Mouse (Mus musculus) spleen, adult 12 weeks (tissue): ENCODE measurements around the gene Actg2.

Experiments
- DNase-seq: peaks from one replicate; pipeline ENCODE4 v3.0.0; 2022; ENCODE audit warnings: low spot score

The Actg2 gene

DNA sequence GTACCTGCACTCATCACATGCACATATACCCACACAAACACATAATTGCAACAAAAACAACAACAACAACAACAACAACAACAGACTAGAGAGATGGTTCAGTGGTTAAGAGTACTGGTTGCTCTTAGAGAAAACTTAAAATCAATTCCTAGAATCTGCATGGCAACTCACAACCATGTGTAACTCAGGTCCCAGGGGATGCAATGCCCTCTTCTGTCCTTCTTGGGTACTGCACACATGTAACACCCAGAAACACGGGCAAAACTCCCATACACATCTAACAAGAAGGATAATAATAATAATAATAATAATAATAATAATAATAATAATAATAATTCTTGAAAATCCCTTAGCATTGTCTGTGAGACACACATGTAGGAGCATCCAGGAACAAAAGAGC lies 23.6 kb downstream of the Actg2 start:
- peak; percentile 48 for DNase-seq

DNA sequence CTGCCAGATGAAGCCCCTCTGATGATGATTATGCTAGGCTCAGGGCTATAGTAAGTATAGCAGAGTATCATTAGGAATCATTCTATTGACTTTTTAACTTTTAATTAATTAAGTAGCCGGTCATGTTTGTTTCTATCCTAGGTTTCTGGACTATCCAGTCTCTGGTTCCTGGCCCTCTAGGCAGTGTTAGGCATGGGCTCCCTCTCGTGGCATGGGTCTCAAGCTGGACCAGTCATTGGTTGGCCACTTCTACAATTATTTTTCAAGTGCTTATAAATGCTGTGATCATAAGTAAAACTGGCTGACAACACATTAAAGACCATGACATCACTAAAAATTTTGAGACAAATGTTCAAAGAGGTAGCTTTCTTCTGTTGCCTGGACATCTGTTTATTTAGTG lies 25.9 kb downstream of the Actg2 start:
- DNase-seq = no peak

DNA sequence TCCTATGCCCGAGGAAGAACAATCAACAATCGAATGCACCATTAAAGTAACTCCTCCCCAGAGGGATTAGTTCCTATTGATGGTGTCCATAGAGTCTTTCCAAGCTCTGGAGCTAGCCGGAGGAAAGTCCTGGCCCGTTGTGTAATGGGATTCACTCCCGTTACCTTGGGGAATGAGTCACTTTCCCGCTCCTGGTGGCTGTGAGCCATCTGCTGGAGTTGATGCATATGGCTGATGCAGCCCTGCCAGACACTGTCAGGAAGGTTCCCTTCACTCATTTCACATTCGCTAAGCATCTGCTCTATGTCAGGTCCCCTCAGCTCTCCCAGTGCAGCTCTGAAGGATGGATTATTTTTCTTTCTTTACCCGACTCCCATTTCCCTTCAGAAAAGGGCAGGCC lies 26.6 kb downstream of the Actg2 start:
- no peak for DNase-seq

DNA sequence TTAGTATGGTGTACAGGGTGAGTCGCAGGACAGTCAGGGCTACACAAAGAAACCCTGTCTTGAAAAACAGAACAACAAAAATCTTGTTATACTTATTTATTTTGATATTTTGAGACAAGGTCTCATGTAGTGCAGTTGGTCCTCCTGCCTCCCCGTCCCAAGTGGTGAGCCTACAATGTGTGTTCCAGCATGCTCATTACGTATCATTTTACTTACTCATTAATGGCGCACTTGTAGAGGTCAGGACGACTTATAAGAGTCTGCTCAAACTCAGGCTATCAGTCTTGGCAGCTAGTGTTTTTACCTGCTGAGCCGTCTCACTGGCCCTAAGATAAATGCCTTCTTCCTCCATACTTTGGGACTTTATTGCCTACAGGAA lies 28.9 kb downstream of the Actg2 start:
- no peak for DNase-seq

DNA sequence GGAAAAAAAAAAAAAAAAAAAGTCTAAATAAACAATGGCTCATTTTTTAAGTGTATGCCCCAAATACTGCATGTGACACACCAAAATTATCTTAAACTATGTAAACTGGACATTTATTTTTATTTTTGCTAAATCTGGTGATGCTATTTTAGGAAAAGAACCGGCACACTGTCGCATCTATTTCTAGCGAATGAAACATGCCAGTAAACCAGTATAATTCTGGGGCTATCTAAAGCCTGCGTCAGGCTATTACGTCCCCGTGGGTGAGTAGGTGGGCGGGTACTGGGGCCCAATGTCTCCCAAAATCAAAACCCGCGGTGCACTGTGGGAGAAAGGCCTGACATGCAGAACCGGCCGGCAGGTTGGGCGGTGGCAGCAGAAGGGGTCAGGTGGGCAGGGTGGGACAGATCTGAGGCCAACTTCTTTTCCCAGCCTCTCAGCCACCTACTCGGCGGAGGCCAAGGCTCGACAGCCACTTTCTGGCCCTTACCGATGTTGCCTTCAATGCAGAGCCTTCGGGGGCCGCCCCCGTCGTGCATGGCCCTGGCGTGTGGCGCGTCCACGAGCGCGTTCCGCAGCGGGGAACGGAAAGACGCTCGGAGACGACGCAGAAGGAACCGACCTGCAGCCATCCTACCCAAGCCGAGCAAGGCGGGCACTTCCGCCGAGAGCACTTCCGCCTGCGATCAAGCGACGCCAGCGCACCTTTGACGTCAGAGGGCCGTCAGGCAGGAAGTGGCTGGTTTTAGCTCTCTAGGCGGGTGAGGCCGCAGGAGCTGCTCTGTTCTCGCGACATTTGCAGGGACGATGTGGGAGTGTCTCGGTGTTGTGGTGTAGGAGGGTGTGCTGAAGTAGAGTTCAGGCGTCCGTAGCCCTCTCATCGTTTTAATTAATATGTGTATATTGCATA lies 29.6 kb downstream of the Actg2 start, which contains the start of gene Dguok:
Gene Dguok, minus strand, starts transcription at position 712 of the 910 bp plus-strand sequence.
- peak; percentile 92 for DNase-seq

DNA sequence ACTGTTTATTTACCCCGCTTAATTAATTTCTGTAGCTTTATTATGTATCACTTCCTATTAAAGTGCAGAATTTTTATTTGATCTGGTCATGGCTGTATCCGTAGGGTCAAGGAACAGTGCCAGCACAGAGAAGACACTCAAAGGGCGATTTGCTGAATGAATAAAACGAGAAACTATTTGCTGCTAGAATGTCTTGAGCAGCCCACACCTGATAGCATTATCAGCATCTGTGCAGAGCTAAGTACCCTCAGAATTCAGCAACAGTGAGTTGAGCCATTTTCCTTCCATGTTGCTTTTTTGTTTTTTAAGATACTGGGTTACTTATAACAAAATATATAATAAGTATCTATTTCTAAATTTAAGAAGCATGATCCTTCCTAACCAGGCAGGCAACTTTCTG lies 30.5 kb downstream of the Actg2 start:
- no peak for DNase-seq

DNA sequence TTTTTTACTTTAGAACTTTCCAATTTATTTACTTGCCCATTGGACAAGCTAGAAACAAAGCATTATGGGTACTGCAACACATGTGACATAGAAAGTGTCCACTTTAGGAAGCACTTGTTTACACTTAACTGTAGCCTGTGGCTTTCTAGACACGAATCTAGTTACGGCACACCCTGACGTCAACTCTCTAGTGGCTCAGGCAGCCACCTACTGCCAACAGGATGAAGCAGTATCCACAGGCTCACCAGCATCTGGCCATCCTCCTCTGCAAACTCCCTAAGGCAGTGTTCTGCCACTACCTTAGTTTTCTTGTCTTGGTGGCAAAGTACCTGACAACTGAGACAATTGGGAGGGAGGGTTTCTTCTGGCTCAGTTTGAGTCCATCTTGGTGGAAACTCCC lies 32.7 kb downstream of the Actg2 start:
- DNase-seq = no peak

DNA sequence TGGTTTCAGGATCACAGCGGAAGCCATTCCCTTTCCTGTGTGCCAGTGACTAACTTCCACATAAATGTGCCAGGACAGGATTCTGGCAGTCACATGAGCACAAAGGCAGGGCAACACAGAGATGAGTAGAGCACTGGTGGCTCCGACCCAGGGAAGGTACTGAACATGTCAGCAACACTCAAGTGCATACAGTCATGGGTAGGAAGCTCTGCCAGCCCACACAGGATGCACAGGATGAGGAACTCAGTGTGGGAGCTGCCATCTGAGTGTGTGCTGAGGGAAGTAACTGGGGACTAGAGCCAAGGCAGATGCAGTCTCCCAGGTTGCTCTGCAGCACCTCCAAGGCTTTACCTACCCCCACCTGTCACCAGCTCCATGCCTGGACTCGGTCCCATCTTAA lies 33.4 kb downstream of the Actg2 start:
- DNase-seq = no peak

DNA sequence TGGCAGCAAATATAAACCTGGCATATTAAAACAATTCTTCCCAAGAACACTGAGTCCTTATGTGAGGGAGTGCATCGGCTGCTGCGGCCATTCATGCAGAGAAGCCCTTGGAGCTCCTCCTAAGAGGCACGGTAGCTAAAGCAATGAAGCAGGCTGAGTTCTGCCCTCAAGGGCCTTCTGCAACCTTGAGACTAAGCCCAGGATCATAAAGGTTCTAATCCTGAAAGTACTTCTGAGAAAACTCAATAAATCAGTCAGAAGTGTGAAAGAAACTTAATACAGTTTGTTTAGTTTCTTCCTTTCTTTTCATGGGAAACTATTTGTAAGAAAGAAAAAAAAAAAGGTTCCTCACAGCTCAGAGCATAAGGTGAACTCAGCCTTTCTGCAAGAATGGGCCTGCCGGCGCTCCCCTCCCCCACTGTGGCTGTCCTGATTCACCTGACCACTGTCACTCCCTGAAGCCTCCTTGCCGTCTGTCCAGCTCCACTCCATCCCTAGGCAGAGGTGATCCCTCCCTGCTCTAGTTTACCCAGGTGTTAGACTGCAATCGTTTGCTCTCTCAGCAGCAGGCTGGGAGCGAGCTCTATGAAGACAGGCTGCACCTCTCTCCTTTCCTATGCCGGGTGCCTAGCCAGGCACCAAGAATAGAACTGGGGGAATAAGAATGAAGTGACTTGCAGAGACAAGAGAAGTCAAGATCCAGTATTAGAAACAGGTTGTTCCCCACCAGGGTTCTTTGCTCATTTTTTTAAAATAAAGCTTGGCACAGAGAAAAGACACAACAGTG lies 34.3 kb downstream of the Actg2 start:
- DNase-seq = no peak

DNA sequence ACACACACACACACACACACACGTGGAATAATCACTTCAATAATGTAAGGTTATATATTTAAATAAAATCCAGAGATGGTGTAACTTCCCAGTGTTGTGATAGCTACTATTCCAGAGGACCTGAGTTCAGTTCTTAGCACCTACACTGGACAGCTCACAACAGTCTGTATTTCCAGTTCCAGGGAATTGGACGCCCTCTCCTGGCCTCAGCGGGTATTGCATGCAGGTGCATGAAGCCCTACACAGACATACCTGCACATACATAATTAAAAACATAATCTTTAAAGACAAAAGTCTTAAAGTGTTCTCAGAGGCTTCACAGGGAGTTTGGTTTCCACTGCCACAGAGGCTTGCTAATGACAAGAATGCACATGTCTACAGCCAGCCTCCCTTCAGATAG lies 35.6 kb downstream of the Actg2 start:
- DNase-seq = no peak

DNA sequence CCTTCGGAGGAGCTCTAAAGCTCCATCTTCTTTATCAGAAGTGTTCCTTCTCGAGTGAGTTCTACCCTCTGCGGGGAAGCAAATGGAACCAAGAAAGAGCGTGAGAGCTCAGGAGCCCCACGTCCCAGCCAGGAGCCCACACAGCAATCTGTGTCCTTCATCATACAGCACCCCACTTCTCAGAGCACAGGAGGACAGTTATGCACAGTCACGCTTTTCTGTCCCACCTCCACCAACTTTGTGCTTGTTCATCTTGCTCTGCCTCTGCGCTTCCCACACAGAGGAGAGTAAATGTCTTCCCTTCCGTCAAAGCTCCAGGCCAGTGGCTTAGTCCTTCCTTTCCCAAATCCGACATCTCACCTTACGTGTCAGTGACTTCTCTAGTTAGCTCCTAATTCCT lies 37.0 kb downstream of the Actg2 start:
- DNase-seq = no peak

DNA sequence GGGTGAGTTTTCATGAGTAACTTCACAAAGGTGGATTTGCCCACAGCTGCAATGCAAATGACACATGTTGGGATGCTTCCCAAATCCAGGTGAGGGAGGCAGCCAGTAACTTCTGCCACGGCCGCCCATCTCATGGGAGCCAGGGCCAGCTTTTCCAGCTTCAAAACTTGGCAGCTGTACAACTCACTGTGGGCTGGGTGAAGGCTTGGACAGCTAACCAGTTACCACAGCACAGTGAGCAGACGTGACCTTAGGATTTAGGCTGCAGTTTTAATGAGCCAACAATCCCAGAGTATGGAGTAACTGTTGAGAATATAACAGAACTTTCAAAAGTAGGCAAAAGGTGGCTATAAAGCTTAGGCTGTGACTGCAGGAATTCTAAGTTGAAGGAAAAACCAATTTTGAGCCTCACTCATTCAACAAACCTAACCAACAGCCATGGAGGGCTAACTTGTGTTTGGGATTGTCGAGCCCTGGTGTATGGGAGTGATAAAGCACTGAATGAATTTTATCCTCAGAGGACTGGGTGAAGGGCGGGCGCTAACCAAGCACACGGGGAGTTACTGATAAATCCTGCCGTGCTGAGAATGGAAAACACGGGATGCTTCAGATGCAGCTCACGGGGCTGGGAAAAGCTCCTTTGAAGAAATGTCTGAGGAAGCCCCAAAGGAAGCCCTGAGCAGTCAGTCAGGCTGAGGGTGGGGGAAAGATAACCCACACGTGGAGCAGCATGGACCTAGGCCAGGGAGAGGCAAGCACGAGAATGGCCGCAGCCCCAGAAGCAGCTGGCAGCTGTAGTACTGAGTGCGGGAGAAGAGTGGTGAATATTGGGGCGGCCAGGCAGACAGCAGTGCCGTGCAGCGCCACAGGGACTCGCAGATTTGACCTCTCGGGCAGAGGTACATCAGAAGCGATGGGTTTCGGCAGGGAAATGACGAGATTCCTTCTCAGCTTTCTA lies 39.0 kb downstream of the Actg2 start:
- no peak for DNase-seq

DNA sequence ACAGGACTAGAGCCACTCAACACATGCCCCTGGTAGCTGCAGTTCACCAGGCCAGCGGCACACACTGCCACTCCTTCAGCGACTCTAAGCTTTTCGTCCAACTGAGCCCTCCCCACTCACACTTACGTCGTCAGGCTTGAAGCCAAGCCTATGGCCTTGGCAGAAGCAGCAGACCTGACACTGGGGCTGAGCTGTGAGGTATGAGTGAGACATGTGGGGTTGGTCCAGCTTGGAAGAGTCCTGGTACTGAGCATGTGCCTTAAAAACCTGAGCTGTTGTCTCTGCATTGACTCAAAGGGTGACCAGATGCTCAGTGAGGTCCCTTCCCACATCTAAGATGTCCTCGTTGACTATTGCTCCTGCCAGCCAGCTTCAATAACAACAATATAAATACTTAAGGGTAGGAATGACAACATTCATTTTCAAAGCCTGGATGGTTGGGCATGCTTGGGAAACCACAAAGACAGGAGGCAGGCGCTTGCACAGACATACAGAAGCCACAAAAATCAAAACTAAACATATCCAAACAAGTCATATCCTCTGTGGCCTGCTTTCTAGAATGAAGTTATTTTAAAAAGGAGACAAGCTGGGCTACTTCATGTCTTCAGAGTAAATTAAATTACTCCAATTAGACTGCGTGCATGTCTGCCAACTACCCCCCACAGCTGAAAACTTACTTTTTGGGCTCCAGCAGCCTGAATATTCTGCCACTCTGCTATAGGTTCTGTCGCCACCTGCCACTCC lies 39.9 kb downstream of the Actg2 start:
- DNase-seq = no peak

DNA sequence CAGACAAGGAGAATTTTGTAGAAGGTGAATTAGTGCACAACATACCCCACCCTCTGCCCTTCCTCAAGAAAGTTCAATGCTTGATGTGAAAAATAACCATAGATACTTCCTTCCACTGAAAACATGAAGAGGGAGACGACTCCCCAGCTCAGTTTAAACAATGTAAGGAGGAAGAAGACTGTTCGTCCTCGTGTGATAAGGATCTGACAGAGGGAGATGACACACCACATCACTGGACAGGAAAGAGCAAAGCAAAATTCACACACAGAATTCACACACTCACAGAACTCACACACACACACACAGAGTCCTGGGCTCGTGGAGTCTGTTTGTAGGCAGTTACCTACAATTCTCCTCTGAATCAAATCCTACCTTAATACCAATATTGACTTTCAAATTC lies 45.4 kb downstream of the Actg2 start:
- DNase-seq = no peak

DNA sequence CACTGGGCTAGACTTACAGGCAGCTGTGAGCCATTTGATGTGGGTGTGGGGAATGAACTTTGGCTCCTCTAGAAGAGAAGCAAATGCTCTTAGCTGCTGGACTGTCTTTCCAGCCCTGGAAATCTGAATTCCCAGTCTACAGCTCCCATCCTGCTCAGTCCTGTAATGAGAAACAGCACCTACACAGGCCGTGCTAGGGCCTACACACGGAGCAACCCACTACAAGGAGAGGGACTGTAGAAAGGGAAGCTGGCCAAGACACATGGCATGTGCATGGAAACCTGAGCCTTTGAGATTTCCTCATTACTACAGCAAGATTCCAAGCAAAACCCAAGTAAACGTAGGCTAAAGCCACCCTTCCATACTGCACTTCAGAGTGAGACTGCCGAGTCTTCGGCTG lies 47.9 kb downstream of the Actg2 start:
- no peak for DNase-seq

DNA sequence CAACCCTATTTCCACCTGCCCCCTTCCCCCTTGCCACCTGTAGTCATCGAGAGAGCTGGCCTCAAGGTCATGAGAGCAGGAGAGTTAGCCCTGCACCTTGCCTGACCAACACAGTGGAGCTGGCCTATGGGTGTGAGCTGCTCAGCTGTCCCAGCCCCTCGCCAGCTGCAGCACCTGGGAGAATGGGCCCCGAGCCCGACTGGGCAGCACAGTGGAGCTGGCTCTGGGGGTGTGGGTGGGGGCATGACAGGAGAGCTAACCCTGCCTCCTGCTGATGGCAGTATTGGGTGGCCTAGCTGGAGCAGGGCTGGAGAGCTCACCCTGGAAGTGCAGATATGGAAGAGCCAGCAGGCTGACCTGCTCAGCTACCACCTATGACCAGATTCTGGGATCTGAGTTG lies 48.8 kb downstream of the Actg2 start:
- no peak for DNase-seq

DNA sequence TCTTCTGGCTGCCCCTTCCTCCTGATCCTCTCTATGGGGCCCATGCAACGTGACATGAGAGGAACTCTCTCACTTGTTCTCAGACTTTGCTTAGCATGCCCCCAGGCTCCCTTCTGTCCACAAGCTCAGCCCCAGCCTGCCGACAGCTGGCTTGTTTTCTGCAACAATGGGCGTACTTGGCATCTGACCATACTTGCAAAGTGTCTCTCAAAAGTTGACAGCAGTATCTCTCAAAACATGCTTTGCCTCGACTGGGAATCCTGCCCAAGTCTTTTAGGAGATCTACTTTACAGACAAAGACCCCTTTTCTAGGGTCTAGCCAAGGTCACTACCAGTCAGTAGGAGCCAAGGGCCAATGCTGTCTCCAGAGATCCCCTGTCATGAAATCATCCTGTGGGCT lies 50.2 kb downstream of the Actg2 start:
- no peak for DNase-seq

DNA sequence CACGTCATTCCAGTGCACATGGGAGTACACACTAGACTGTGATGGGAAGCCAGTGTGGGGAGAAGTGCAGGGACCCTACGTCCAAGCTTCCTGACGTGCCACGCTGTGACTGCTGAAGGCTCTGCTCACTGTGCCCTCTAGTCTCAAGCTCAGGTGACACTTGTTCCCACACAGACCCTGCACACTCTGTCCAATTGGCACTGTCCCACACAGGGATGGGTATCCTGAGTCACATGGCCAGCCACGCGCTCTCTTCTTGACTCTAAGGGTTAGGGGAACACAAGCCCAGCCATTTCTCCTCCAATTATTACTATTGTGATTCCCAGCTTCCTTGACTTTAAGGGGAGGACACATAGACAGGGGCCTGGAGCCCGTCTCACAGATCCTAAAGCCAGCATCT lies 52.3 kb downstream of the Actg2 start:
- DNase-seq = no peak

DNA sequence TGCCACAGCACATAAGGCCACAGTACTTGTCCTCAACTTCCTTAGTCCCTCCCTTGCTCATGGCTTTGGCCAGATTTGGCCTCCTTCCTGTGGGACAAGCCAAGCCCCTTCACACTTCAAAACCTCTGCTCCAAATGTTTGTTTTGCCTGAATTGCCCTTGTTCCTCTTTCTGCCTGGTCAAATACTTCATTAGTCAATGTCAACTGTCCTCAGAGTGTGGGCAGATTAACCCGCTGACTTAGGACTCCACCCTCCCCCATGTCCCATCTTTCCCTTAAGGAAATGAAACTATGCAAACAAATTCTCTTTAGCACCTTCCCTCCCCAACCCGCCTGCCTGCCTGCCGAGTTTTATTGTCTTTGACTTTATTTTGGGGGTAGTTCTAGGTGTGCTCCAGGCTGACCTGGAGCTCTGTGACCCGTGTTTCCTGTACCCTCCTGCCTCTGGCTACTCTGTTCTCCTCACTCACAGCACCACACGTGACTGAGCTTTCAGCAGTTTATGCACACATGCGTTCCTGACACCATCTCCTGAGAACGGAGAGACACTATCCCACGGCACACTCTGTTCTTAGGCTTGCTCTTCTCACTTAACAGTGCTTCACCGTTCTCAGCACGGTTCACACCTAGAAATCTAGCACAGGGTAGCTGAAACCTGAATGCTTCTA lies 53.5 kb downstream of the Actg2 start:
- DNase-seq = no peak

DNA sequence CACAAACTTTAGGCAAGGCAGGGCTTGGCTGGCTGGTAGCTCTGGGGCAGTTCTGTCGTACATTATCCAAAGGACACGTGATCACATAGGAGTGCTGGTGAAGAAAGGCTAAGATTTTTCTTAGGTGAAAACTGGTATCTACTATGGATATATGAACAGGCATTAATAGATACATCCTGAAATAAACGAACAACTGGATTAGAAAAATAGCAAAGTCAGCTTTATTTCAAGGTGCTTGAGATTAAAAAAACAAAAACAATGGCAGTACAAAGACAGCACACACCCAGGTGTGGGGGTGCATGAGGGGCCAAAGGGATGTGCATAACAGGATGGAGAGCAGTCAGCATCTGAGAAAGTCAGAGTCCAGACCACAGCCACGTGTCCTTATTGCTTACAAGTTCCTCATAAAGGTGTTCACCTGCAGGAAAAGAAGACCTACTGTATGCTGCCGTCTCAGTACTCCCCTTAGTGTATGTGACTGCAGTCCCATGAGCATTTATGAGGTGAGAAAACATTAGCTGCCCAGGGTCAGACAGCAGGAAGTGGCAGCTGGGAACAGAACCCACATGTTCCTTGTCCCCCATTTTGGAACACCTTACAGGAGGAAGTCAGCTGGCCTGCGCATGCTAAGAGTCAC lies 55.9 kb downstream of the Actg2 start:
- DNase-seq = no peak
